Mouse (Mus musculus) erythroblast, adult 5-6 weeks (primary cell): ENCODE data around the gene Tex2. TPM values are rescaled to one million over a fixed set of nuclear protein-coding genes. Genes with fewer than 3 reads are reported as not detected.
"Not testable (repeated sequence)": the region's sequence is repeated elsewhere in the genome, so short reads cannot be mapped to it uniquely, and the experiment has no call there.

Experiments used
- ATAC-seq: replicated peaks from 2 replicates; pipeline ENCODE4 v1.8.0; 2016; ENCODE audit warnings: moderate number of reproducible peaks, mild to moderate bottlenecking, moderate TSS enrichment, inconsistent platforms; ENCODE audit not compliant: poor library complexity, low FRiP score, severe bottlenecking
- total RNA-seq, 2 experiments: library from RNA; stranded (forward) in 1 of 2; stranded (reverse) in 1 of 2; fragments of 150-400 nt in 1 of 2; fragments of 200-764, 138-1000 nt in 1 of 2; gene quantifications; 2 replicates each; pipeline versions ENCODE4 v1.2.3 to v1.2.4; 2015 to 2017; ENCODE audit warnings: low replicate concordance in 2 of 2

Tex2 gene
- total RNA-seq (2015; ENCODE audit: low replicate concordance): 8.6 and 10.0 TPM in 2 replicates
- 17.5 and 18.0 TPM in 2 replicates for total RNA-seq (2017; ENCODE audit: low replicate concordance)

GRCm38 (mm10) chr11:106612961-106613637, at the start of gene Tex2:
Gene Tex2 (minus strand): TSS chr11:106613423.
- peak; percentile 88 for ATAC-seq

GRCm38 (mm10) chr11:106662634-106663407, 49.6 kb upstream of the Tex2 start:
- no peak for ATAC-seq

- ATAC-seq: no peak
Measured at GRCm38 (mm10) chr11:106660453-106661081, 47.3 kb upstream of the Tex2 start.

DNA sequence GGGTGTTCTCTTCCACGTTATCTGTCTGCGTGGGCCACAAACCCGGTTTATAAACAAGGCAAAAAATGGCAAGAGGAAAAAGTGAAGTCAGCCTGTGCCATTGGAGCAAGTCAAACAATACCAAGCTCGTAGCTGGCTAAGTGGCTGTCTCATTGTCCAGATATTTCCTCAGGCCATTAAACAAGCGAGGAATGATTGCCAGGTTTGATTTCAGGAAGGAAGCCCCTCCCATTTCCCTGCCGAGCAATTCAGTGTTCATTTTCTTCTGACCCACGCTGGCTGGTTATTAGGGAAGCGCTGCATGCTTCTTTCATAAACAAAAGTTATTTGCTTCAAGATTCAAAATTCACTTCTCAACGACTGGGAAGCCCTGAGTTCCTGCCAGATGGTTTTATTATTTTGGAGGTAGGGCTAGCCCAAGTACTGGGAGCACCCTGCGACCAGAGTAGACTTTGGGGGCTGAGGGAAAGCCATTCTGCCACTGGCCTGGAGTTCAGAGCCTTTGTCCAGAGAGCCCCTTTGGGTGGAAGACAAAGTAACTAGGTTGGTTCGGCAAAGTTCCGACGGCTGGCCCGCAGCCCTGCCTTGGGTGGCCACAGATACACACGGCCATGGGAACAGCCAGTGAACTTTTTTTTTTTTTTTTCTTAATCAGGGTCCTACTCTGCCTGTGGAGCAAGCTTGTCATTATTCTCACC, 46.5 kb upstream of the Tex2 start:
- ATAC-seq: no peak

GRCm38 (mm10) chr11:106658051-106658880, 45.0 kb upstream of the Tex2 start:
- ATAC-seq: no peak

DNA sequence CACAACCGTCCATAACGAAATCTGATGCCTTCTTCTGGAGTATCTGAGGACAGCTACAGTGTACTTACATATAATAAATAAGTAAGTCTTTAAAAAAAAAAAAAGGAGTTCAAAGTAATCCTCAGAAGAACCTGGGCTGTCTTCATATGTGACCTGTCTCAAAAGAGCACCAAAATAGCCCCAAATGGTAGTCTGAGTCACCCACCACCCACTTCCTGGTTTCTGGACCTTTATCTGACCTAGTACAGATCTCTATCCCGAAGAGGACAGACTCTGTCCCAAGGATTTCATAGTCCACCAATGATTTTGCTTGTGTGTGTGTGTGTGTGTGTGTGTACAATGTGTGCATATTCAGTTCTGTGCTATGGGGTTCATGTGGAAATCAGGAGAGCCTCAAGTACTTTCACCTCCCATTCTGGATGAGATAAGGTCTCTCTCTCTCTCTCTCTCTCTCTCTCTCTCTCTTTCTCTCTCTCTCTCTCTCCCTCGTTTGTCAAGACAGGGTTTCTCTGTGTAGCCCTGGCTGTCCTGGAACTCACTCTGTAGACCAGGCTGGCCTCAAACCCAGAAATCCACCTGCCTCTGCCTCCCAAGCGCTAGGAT, 43.8 kb upstream of the Tex2 start:
- ATAC-seq: not testable (repeated sequence)

GRCm38 (mm10) chr11:106648347-106648746, 35.1 kb upstream of the Tex2 start:
- ATAC-seq: peak; percentile 73

GRCm38 (mm10) chr11:106642966-106643637, 29.9 kb upstream of the Tex2 start:
- ATAC-seq: no peak

- ATAC-seq: no peak
Measured at GRCm38 (mm10) chr11:106641580-106641979, 28.4 kb upstream of the Tex2 start.

DNA sequence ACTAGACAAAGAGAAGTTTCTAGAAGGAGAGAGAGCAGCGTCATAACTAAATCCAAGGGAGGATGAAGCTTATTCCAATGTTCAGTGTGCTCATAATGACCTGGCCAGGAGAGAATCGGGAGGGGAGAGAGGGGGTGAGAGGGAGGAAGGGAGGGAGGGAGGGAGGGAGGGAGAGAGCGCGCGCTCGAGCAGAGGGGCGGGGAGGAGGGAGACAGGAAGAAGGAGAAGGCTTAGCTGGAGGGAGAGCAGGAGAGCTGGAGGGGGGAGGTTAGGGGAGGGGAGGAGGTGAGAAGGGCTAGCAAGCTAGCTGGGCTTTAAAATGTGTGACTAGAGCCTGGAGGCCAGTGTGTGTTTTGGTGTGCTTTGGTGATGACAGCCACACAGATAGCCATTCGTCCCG, 26.8 kb upstream of the Tex2 start:
- no peak for ATAC-seq

- no peak for ATAC-seq
Measured at GRCm38 (mm10) chr11:106639356-106639692, 26.1 kb upstream of the Tex2 start.

GRCm38 (mm10) chr11:106638551-106639355, 25.5 kb upstream of the Tex2 start:
- ATAC-seq: no peak

DNA sequence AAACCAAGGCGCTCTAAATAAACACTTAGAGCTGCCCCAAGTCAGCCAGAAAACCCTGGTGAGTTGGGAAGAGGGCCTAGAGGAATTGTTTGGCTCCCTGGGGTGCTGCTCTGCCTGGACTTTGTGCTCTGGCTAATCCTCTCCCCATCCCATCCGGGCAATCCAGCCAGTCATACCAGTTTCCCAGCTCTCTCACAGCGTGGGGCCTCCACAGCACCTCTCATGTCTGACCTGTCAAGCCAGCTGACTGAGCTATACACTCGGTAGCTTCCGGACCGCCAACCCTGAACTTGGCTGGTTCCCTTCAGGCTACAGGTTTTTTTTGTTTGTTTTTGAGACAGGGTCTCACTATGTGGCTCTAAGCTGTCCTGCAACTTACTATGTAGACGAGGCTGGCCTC, 24.5 kb upstream of the Tex2 start:
- no peak for ATAC-seq

GRCm38 (mm10) chr11:106635946-106636345, 22.7 kb upstream of the Tex2 start:
- no peak for ATAC-seq

DNA sequence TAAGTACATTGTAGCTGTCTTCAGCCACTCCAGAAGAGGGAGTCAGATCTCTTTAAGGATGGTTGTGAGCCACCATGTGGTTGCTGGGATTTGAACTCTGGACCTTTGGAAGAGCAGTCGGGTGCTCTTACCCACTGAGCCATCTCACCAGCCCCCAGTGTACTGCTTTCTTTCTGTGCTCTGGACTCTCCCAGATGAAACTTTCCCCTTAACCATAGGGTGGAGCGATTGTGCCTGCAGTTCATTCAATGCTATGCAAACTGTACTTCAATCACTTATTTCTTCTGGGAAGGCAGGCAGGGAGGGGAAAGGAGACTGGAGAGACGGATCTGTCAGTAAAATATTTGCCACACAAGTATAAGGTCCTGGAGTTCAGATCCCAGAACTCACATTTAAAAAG, 21.0 kb upstream of the Tex2 start:
- ATAC-seq: not testable (repeated sequence)

- ATAC-seq: no peak
Measured at GRCm38 (mm10) chr11:106633456-106633855, 20.2 kb upstream of the Tex2 start.

- peak; percentile 88 for ATAC-seq
Measured at GRCm38 (mm10) chr11:106627692-106628091, 14.5 kb upstream of the Tex2 start.

DNA sequence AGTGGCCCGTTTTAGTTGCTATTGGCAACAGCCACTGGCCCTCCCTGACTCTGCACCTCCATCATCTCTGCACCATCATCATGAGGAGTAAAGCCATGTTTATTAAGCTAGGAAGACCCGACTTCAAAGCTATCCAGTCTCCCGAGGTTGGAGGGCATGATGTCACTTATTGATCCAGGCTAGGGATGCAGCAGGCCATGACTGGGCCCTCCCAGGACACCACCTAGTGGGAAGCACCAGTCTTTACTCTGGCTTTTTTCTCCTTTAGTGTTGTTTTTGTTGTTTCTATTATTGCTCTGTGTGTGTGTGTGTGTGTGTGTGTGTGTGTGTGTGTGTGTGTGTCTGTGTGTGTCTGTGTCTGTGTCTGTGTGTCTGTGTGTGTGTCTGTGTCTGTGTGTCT, 12.4 kb upstream of the Tex2 start:
- no peak for ATAC-seq
